Mouse (Mus musculus) T-cell, adult 2 months (primary cell): ENCODE results near the gene Gad1.
"Not testable (repeated sequence)": the region's sequence is repeated elsewhere in the genome, so short reads cannot be mapped to it uniquely, and the experiment has no call there.

Source experiments
- DNase-seq: peaks from one replicate; pipeline ENCODE4 v3.0.0; 2022; ENCODE audit warnings: low spot score

The Gad1 gene

GRCm38 (mm10) chr2:70552772-70553171 is at the start of gene Gad1:
Gene Gad1, plus strand, starts transcription at chr2:70553072.
- no peak for DNase-seq

GRCm38 (mm10) chr2:70503436-70503835 is 49.4 kb upstream of the Gad1 start:
- DNase-seq, result no peak

GRCm38 (mm10) chr2:70505229-70505628 is 47.6 kb upstream of the Gad1 start:
- DNase-seq, result no peak

- DNase-seq, result no peak
Measured at GRCm38 (mm10) chr2:70505896-70506295, 47.0 kb upstream of the Gad1 start.

GRCm38 (mm10) chr2:70506372-70506771 is 46.5 kb upstream of the Gad1 start:
- no peak for DNase-seq

GRCm38 (mm10) chr2:70508496-70508895 is 44.4 kb upstream of the Gad1 start, which contains the start of gene Erich2:
Gene Erich2, plus strand, starts transcription at chr2:70508819.
- no peak for DNase-seq

- DNase-seq, result peak; percentile 4
Measured at GRCm38 (mm10) chr2:70509021-70509632, 43.7 kb upstream of the Gad1 start.

GRCm38 (mm10) chr2:70538283-70538682 is 14.6 kb upstream of the Gad1 start:
- DNase-seq, result not testable (repeated sequence)

- DNase-seq, result no peak
Measured at GRCm38 (mm10) chr2:70550671-70551070, 2.2 kb upstream of the Gad1 start.

GRCm38 (mm10) chr2:70551446-70551845 is 1.4 kb upstream of the Gad1 start:
- no peak for DNase-seq

GRCm38 (mm10) chr2:70552067-70552598 is 739 bp upstream of the Gad1 start:
- DNase-seq, result no peak

- no peak for DNase-seq
Measured at GRCm38 (mm10) chr2:70553826-70554225, 954 bp downstream of the Gad1 start.

- peak; percentile 58 for DNase-seq
Measured at GRCm38 (mm10) chr2:70558112-70558842, 5.4 kb downstream of the Gad1 start.

- no peak for DNase-seq
Measured at GRCm38 (mm10) chr2:70558843-70559451, 6.1 kb downstream of the Gad1 start.

- peak; percentile 62 for DNase-seq
Measured at GRCm38 (mm10) chr2:70559520-70559919, 6.6 kb downstream of the Gad1 start.

- DNase-seq, result no peak
Measured at GRCm38 (mm10) chr2:70561077-70561795, 8.4 kb downstream of the Gad1 start.

- no peak for DNase-seq
Measured at GRCm38 (mm10) chr2:70562011-70562491, 9.2 kb downstream of the Gad1 start.

- no peak for DNase-seq
Measured at GRCm38 (mm10) chr2:70562611-70562980, 9.7 kb downstream of the Gad1 start.

- no peak for DNase-seq
Measured at GRCm38 (mm10) chr2:70562981-70563671, 10.3 kb downstream of the Gad1 start.

- no peak for DNase-seq
Measured at GRCm38 (mm10) chr2:70563721-70564645, 11.1 kb downstream of the Gad1 start.
